Mouse (Mus musculus) embryonic facial prominence, embryonic 10.5 days (tissue): Measurements from ENCODE around the gene Lmna. TPM values are rescaled to one million over a fixed set of nuclear protein-coding genes. Genes with fewer than 3 reads are reported as not detected.

Experiments
- DNase-seq: peaks from one replicate; pipeline ENCODE4 v3.0.0-alpha.2; 2017; ENCODE audit warnings: low spot score
- H3K27ac ChIP-seq: fragments of 300-500 bp; sonication (generic); replicated peaks from 2 replicates; pipeline ENCODE4 v1.5.1; 2016; ENCODE audit warnings: mild to moderate bottlenecking
- H3K27me3 ChIP-seq: fragments of 300-500 bp; sonication (generic); replicated peaks from 2 replicates; pipeline ENCODE4 v1.6.1; 2016; ENCODE audit warnings: low read depth, mild to moderate bottlenecking; ENCODE audit not compliant: poor library complexity, severe bottlenecking
- H3K36me3 ChIP-seq: fragments of 300-500 bp; sonication (generic); replicated peaks from 2 replicates; pipeline ENCODE4 v1.6.1; 2016; ENCODE audit warnings: mild to moderate bottlenecking, moderate library complexity
- H3K4me1 ChIP-seq: fragments of 300-500 bp; sonication (generic); 2 replicates; pipeline ENCODE4 v1.6.1; 2016
- H3K4me3 ChIP-seq: fragments of 300-500 bp; sonication (generic); 2 replicates; pipeline ENCODE4 v1.5.1; 2016; ENCODE audit warnings: mild to moderate bottlenecking, moderate library complexity
- H3K9me3 ChIP-seq: fragments of 300-500 bp; sonication (generic); 2 replicates; pipeline ENCODE4 v1.6.1; 2016; ENCODE audit warnings: mild to moderate bottlenecking
- WGBS: fragments of 180-500 bp; shearing (Covaris S2); methylation state at CpG from one replicate; pipeline ENCODE4 v1.1.7; 2016; 5-methylcytosine and 5-hydroxymethylcytosine counted together
- polyA plus RNA-seq: library from polyadenylated mRNA; unstranded; fragments of >200 nt; fragmentation: Nextera tagmentation; extraction: Ambion mirVana; gene quantifications from 2 replicates; pipeline ENCODE4 v1.2.1, GENCODE M21; 2016

Lmna gene
- polyA plus RNA-seq, 1 experiment from 2014 or later: 17.9 TPM

DNA sequence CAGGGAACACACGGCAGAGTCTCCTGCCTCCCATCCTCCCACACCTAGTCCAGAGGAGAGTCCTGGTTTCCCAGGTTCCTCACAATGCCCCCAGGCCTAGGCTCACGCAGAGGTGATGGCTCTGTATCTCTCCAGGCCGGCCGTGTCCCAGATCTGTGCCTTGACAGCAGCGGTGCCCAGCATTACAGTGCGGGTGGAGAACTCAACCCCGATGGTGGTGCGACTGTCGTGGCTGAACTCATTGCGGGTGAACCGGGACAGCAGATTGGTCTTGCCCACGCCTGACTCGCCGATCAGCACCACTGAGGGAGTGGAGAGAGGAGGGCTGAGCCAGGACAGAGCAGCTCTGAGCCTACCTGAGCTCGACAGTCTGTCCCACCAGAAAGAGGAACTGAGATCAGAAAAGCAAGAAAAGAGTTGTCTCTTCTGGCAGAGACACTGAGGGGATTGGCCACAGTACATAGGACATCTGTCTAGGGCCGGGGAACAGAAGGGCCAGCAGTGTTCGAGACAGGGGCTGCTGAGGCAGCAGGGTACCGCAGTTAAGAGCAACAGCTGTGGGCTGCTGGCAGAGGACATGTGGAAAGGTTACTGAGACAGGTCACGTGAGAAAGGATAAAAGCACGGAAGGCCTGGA is 35.3 kb upstream of the Lmna start:
- no peaks in the 10 kb centered on the region for H3K27me3 ChIP-seq
- no peaks in the 10 kb centered on the region for H3K9me3 ChIP-seq
- H3K36me3 ChIP-seq: peaks cover 30% of the 10 kb centered on the region
- peaks cover 55% of the 10 kb centered on the region for H3K4me1 ChIP-seq
- H3K27ac ChIP-seq: 0 out of 2 replicates have a peak overlapping the region, but pooled peaks have one; percentile 24
- H3K4me3 ChIP-seq: peak overlapping the region; percentile 17; the same call in 1 of the 2 replicates
- DNase-seq: no peak
- WGBS: 67% methylated on average over 20 of the region's 20 CpGs

DNA sequence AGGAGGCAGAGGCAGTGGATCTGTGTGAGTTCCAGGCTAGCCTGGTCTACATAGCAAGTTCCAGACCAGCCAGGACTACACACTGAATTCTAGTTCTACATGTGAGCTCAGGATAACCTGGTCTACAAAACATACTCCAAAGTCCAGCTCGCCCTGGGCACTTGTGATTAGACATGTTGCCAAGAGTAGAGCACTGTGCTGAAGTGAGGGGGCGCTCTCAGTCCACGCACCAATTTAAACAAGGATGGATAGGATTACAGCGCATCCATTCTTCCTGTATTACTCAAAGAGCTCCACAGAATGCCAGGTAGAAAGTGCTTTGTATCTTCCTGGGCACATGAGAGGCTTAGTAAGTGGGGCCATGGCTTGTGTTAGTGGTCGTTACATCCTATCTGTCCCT is 34.8 kb upstream of the Lmna start:
- H3K4me3 ChIP-seq: 0 out of 2 replicates have a peak overlapping the region, but pooled peaks have one; percentile 17
- H3K4me1 ChIP-seq: peaks cover 58% of the 10 kb centered on the region
- 39% methylated on average over 5 of the region's 5 CpGs for WGBS
- H3K27me3 ChIP-seq: no peaks in the 10 kb centered on the region
- no peaks in the 10 kb centered on the region for H3K9me3 ChIP-seq
- H3K27ac ChIP-seq: 0 out of 2 replicates have a peak overlapping the region, but pooled peaks have one; percentile 24
- DNase-seq: no peak
- peaks cover 29% of the 10 kb centered on the region for H3K36me3 ChIP-seq

DNA sequence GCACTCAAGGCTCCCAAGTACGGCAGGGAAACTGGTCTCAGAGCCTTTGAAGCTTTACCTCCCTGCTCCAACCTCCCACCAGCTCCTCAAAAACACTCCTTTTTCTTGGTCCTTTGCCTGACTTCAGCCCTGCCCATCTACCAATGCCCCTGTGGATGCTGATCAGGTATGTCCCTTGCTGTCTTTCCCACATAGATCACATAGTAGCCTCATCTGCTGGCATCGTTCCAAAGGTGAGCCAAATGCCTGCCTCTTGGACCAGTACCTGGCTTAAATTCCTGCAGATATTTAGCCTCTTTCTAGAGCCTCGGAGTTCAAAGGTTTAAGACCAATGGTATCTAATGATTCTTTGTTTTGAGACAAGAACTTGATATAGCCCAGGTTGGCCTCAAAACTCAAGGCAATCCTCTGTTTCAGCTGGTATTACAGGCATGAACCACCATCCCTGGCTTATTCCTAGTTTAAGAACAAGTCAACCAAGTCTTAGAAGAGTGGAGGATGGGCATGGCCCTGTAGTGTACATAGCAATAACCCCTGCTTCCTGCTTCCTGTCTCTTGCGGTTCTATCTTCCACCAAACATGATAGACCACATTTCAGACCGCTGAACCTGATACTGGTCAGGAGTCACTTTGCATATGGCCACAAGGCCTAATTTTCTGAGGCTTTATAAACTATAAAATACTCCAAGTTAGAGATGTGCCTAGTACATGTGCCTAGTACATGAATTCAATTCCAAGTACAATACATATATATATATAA is 34.1 kb upstream of the Lmna start:
- Histone ChIP-seq H3K9me3 (no peaks in the 10 kb centered on the region), H3K27ac (no peak overlapping the region), H3K4me3 (0 out of 2 replicates have a peak overlapping the region, but pooled peaks have one; percentile 3), H3K36me3 (peaks cover 33% of the 10 kb centered on the region), H3K4me1 (peaks cover 64% of the 10 kb centered on the region), H3K27me3 (no peaks in the 10 kb centered on the region)
- 70% methylated on average over 5 of the region's 5 CpGs for WGBS
- DNase-seq: peak; percentile 7

DNA sequence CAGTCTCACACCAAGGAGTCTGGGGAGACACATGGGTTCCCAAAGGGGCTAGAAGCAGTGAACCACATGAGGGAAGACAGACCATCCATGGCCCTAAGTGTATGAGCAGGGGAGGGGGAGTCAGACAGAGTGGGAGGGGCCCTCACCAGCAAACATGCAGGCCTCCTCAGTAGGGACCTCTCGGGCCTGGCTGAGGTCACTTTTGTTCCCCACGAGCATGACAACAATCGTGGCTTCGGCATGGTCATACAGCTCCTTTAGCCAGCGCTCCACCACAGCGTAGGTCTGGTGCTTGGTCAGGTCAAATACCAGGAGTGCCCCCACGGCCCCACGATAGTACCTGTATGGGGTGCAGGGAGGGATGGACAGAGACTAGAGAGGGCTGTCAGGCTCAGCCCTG is 33.4 kb upstream of the Lmna start:
- peak; percentile 8 for DNase-seq
- Histone ChIP-seq H3K27me3 (no peaks in the 10 kb centered on the region), H3K9me3 (no peaks in the 10 kb centered on the region), H3K4me1 (peaks cover 66% of the 10 kb centered on the region), H3K36me3 (peaks cover 40% of the 10 kb centered on the region), H3K4me3 (no peak overlapping the region), H3K27ac (no peak overlapping the region)
- 83% methylated on average over 8 of the region's 8 CpGs for WGBS

DNA sequence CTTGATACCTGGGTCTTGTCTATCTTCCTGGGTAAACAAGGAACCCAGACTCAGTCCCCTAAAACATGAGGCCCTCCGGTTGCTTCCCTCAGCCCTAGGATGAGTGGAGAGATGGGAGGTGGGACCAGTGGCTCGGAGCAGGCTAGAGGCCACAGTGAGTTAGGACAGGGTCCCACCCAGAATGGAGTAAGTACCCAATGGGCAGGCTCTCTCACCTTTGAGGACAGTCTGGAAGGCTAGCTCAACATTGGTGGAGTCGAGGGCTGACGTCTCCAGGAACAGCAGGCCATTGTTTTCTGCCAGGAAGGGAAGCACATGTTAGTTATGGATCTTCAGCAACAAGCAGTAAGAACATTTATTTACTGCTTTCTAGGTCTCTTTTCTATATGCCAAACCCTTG is 32.7 kb upstream of the Lmna start:
- Histone ChIP-seq H3K27ac (no peak overlapping the region), H3K4me1 (peaks cover 69% of the 10 kb centered on the region), H3K36me3 (peaks cover 47% of the 10 kb centered on the region), H3K27me3 (no peaks in the 10 kb centered on the region), H3K4me3 (no peak overlapping the region), H3K9me3 (no peaks in the 10 kb centered on the region)
- WGBS: 47% methylated on average over 4 of the region's 4 CpGs
- DNase-seq: peak; percentile 10

DNA sequence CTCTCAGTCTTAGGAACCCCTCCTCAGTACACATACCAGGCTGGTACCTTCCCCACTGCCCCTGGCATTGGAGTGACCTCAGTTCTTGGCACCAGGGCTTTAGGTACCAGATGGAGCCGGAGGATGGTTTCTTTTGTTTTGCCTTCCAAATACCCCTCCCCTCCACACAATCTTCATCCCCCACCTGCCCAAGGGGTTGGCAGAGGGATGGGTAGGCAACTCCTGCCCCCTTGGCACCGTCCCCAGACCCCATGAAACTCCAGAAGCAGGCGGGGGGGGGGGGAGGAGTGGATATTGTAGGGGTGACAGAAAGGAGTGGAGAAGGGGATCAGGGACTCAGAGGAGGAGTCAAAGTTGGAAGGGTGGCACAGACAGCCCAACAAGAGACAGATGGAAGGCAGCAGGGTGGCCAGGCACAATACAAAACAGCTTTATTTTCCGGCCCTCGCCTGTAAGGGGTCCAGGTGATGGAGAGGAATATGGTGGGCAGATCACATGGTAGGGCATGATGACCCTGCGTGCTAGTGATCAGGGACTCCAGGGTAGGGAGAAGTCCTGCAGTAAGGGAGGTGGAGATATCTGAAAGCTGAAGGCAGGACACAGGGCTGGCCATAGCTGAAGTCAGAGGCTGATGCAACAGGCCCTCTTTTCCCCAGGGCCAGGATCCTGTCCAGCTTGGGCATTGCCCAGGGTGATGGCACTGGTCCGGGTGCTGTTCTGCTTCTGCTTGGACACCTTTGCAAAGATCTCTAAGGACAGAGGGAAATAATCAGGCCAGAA is 32.1 kb upstream of the Lmna start:
- DNase-seq: peak; percentile 19
- 79% methylated on average over 7 of the region's 7 CpGs for WGBS
- Histone ChIP-seq H3K36me3 (peaks cover 54% of the 10 kb centered on the region), H3K27ac (peak overlapping the region; percentile 15; the same call in 1 of the 2 replicates), H3K9me3 (no peaks in the 10 kb centered on the region), H3K27me3 (no peaks in the 10 kb centered on the region), H3K4me3 (no peak overlapping the region), H3K4me1 (peaks cover 76% of the 10 kb centered on the region)

DNA sequence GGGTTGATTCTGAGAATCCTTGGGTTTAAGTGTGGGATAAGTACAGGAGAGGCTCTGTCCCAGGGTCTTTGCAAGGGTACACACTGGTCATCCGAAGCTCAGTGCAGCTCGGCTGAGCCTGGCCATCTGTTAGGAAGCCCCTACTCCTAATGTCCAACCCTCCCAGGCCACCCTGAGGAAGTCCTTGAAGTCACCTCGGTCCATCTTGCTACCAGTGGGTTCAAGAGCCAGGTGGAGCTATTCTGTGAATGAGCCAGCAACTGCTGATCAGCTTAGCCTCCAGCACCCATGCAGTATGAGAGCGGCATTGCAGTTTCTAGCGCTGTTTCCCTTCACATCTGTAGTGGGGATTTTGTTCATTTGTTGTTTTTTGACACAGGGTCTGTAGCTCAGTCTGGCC is 30.3 kb upstream of the Lmna start:
- 52% methylated on average over 5 of the region's 5 CpGs for WGBS
- peak overlapping the region; percentile 75 for H3K27ac ChIP-seq
- H3K27me3 ChIP-seq: no peaks in the 10 kb centered on the region
- peaks cover 71% of the 10 kb centered on the region for H3K36me3 ChIP-seq
- no peaks in the 10 kb centered on the region for H3K9me3 ChIP-seq
- peak overlapping the region; percentile 27; the same call in 1 of the 2 replicates for H3K4me3 ChIP-seq
- peaks cover 88% of the 10 kb centered on the region for H3K4me1 ChIP-seq
- DNase-seq: peak; percentile 13

DNA sequence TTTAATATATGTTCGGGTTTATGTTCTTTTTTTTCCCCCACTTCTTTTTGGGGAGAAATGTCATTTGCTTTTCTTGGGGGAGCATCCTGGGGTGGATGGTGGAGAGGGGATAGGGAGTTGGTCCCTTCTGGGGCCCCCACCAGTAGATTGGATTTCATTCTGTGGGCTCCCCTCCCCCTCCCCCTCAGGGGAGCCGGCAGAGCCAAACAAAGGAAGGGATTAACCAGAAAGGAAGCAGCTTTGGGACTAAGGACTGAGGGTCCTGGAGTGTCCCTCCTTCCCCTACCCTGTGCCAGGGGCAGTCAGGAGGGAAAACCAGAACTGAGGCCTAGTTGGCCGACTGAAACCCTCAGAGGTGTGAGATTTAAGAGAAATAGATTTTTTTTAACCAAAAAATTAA is 29.6 kb upstream of the Lmna start:
- DNase-seq: peak; percentile 71

DNA sequence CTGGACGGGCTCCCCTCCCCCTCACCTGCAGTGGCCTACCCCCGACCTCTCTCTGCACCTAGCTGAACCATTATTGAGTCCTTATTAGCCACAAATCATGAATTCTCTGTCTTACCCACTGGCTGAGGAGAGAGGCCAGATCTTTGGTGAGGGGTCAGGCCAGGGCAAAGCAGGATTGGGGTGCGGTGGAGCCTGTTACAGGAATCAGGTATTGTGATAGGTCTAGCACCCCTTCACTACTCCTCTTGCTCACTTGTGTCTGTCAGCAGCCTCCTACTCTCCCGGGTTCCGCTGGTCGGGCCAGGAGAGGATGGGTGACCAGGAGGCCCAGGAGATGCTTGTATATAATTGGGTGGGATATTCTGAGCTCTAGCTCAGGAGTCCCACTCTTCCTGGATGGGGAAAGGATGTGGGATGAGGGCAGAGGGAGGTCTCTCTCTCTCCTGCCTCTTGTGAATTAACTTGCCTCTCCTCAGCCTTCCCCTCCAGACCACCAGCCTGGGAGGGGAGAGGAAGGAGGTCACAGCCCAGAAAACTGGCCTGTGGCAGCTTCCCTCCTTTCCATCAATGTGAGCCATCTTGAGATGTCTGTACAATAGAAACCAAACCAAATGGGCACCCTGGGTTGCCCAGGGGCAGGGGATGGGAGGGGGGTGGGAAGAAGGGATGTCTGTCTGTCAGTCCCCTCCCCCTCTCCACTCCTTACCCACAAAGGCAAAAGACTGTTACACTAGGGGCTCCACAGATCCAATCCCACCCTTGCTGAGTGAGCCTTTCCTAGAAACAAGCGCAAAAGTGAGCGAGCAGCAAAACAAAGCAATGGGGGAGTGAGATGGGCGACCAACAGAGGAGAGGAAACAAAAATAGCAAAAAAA is 28.8 kb upstream of the Lmna start:
- Histone ChIP-seq H3K27ac (peak overlapping the region; percentile 66), H3K4me3 (peak overlapping the region; percentile 82), H3K27me3 (no peaks in the 10 kb centered on the region), H3K4me1 (peaks cover 92% of the 10 kb centered on the region), H3K36me3 (peaks cover 80% of the 10 kb centered on the region), H3K9me3 (no peaks in the 10 kb centered on the region)
- WGBS: 21% methylated on average over 9 of the region's 9 CpGs
- no peak for DNase-seq

More for the DNA sequence above, 29.6 kb upstream of the Lmna start:
- Histone ChIP-seq H3K9me3 (no peaks in the 10 kb centered on the region), H3K27ac (peak overlapping the region; percentile 75), H3K4me1 (peaks cover 88% of the 10 kb centered on the region), H3K36me3 (peaks cover 78% of the 10 kb centered on the region), H3K4me3 (peak overlapping the region; percentile 41), H3K27me3 (no peaks in the 10 kb centered on the region)
- 2% methylated on average over 3 of the region's 3 CpGs for WGBS

DNA sequence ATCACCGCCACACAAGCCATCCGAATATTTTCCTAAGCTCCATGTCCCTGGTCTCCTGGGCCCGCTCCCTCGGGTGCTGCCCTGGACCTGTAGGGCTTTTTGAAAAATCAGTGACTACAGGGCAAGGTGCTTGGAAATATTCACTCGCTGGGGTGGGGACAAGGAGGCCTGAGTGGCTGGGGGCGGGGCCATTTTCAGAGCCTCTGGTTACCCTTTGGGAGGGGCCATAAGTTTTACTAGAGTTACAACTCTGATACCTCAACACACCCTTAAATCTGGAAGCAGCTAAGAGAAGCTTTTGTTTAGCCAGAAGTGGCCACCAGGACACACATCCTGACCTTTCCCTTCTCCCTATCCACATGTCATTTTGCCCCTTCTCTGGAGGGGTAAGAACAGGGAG is 27.4 kb upstream of the Lmna start:
- no peak for DNase-seq
- WGBS: 59% methylated on average over 6 of the region's 6 CpGs
- H3K4me3 ChIP-seq: peak overlapping the region; percentile 82
- H3K36me3 ChIP-seq: peaks cover 75% of the 10 kb centered on the region
- no peaks in the 10 kb centered on the region for H3K9me3 ChIP-seq
- peaks cover 80% of the 10 kb centered on the region for H3K4me1 ChIP-seq
- no peaks in the 10 kb centered on the region for H3K27me3 ChIP-seq
- H3K27ac ChIP-seq: peak overlapping the region; percentile 100

DNA sequence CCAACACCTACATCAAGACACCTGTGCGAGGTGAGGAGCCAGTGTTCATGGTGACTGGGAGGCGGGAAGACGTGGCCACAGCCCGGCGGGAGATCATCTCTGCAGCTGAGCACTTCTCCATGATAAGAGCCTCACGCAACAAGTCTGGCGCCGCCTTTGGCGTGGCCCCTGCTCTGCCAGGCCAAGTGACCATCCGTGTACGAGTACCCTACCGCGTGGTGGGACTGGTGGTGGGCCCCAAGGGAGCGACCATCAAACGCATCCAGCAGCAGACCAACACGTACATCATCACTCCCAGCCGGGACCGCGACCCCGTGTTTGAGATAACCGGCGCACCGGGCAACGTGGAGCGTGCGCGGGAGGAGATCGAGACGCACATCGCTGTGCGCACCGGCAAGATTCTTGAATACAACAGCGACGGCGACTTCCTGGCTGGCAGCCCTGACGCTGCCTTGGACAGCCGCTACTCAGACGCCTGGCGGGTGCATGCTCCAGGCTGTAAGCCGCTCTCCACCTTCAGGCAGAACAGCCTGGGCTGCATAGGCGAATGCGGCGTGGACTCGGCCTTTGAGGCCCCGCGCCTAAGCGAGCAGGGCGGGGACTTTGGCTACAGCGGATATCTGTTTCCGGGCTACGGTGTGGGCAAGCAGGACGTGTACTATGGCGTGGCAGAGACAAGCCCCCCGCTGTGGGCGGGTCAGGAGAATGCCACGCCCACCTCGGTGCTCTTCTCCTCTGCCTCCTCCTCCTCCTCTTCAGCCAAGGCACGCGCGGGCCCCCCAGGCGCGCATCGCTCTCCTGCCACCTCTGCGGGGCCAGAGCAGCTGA is 26.6 kb upstream of the Lmna start:
- 5% methylated on average over 64 of the region's 64 CpGs for WGBS
- peak overlapping the region; percentile 82 for H3K4me3 ChIP-seq
- peak; percentile 86 for DNase-seq
- no peaks in the 10 kb centered on the region for H3K9me3 ChIP-seq
- peaks cover 69% of the 10 kb centered on the region for H3K36me3 ChIP-seq
- peaks cover 74% of the 10 kb centered on the region for H3K4me1 ChIP-seq
- no peaks in the 10 kb centered on the region for H3K27me3 ChIP-seq
- H3K27ac ChIP-seq: peak overlapping the region; percentile 100
